Mouse (Mus musculus): Measurements from ENCODE around the gene Myt1. TPM values are rescaled to one million over a fixed set of nuclear protein-coding genes. Genes with fewer than 3 reads are reported as not detected.
"Not testable (repeated sequence)": the region's sequence is repeated elsewhere in the genome, so short reads cannot be mapped to it uniquely, and the experiment has no call there.

Myt1 gene
- polyA plus RNA-seq, 1 experiment from 2014 or later: 0.06 TPM

DNA sequence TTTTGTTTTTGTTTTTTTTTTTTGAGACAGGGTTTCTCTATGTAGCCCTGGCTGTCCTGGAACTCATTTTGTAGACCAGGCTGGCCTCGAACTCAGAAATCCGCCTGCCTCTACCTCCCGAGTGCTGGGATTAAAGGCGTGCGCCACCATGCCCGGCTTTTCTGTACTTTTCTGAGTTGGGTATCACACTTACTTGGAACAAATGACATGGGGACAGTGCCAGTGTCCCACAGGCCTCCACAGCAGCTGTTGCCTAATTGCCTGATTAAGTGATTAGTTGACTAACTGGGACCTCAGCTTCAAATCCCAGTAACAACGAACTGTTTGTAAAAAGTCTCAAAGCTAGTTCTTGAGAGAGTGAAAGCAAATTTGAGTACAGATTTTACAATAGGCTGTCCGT, 30.1 kb downstream of the Myt1 start:
- not testable (repeated sequence) for H3K9me3 ChIP-seq (replicated peaks; ENCODE audit: control insufficient read depth, low read length); H3K36me3 ChIP-seq (ENCODE audit: control insufficient read depth, insufficient read depth, low read length); H3K27ac ChIP-seq (ENCODE audit: low read depth, low read length); H3K9ac ChIP-seq (ENCODE audit: low read depth, low read length); H3K27me3 ChIP-seq (ENCODE audit: control insufficient read depth, insufficient read depth, low read length); H3K4me3 ChIP-seq (ENCODE audit: low read depth, low read length); ATAC-seq (replicated peaks; ENCODE audit: insufficient number of reproducible peaks, low FRiP score, low TSS enrichment); H3K4me1 ChIP-seq (ENCODE audit: control insufficient read depth, insufficient read depth, low read length); H3K4me2 ChIP-seq
- 72% methylated on average over 8 of the region's 8 CpGs for WGBS (ENCODE audit: insufficient replicate concordance)

DNA sequence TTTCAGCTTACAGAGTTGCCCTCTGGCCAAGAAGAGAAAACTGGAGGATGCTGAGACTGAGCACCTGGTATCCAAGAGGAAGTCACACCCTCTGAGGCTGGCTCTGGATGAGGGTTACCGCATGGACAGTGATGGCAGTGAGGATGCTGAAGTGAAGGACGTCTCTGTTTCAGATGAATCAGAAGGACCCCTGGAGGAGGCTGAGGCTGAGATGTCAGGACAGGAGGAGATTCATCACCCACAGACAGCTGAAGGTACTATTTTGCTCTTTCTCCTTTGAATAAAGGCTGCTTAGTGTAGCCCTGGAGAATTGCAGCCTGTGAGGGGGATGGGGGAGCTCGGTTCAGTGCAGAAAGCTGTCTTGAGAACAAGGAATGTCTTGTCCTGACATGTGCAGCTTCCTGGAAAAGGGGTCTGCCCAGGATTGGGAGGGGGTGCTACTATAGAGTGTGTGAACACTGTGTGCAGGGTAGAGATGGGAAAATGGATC, 32.6 kb downstream of the Myt1 start:
- Histone ChIP-seq H3K4me3 (ENCODE audit: low read depth, low read length) (no peak overlapping the region), H3K9me3 (replicated peaks; ENCODE audit: control insufficient read depth, low read length) (no peaks in the 10 kb centered on the region), H3K27me3 (ENCODE audit: control insufficient read depth, insufficient read depth, low read length) (no peaks in the 10 kb centered on the region; the same call in 1 of the 2 replicates), H3K27ac (ENCODE audit: low read depth, low read length) (no peak overlapping the region), H3K4me2 (no peak overlapping the region), H3K4me1 (ENCODE audit: control insufficient read depth, insufficient read depth, low read length) (no peaks in the 10 kb centered on the region), H3K36me3 (ENCODE audit: control insufficient read depth, insufficient read depth, low read length) (no peaks in the 10 kb centered on the region), H3K9ac (ENCODE audit: low read depth, low read length) (no peak overlapping the region)
- 56% methylated on average over 3 of the region's 3 CpGs for WGBS (ENCODE audit: insufficient replicate concordance)
- ATAC-seq (replicated peaks; ENCODE audit: insufficient number of reproducible peaks, low FRiP score, low TSS enrichment): no peak

DNA sequence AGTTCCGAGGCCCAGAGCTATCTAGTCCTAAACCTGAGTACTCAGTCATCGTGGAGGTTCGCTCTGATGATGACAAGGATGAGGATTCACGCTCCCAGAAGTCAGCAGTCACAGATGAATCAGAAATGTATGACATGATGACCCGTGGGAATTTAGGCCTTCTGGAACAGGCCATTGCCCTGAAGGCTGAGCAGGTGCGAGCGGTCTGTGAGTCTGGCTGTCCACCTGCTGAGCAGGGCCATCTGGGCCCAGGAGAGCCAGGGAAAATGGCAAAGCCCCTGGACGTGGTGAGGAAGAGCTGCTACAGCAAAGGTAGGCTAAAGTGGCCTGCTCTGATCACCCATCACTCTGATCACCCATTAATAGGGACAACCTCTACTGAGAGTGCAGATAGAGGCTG, 34.5 kb downstream of the Myt1 start:
- Histone ChIP-seq H3K4me3 (ENCODE audit: low read depth, low read length) (no peak overlapping the region), H3K9ac (ENCODE audit: low read depth, low read length) (no peak overlapping the region), H3K27me3 (ENCODE audit: control insufficient read depth, insufficient read depth, low read length) (no peaks in the 10 kb centered on the region; the same call in 1 of the 2 replicates), H3K4me2 (no peak overlapping the region), H3K36me3 (ENCODE audit: control insufficient read depth, insufficient read depth, low read length) (no peaks in the 10 kb centered on the region), H3K4me1 (ENCODE audit: control insufficient read depth, insufficient read depth, low read length) (no peaks in the 10 kb centered on the region), H3K9me3 (replicated peaks; ENCODE audit: control insufficient read depth, low read length) (no peaks in the 10 kb centered on the region), H3K27ac (ENCODE audit: low read depth, low read length) (no peak overlapping the region)
- WGBS (ENCODE audit: insufficient replicate concordance): 69% methylated on average over 8 of the region's 8 CpGs
- ATAC-seq (replicated peaks; ENCODE audit: insufficient number of reproducible peaks, low FRiP score, low TSS enrichment): no peak

DNA sequence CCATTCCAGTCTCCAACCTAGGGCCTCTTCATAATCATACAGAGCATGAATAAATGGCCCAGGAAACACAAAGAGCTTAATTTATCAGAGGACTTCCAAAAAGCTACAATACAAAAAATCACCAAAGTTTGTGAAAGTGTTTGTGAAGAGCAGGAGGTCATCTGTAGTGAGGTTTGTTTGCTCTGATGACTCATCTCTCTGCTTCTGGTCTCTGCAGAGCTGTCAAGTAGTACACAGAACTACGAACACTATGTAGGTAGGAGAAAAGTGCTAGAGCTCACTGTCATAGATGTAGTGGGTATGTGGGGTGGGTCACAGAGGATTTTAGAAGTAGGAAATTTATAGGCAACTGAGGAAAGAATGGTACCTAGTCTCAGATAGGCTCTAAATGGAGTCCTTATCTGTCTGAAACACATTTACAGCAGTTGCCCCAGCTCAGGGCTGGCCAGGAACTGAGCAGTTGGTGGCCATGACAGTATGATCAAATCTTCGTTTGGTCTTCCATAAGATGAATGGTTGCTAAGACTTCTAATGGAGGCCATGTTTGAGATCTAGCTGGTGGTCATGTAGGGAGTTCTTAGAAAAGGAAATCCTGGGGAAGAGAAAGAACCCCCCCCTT, 66.0 kb downstream of the Myt1 start:
- Histone ChIP-seq H3K4me1 (ENCODE audit: control insufficient read depth, insufficient read depth, low read length) (no peaks in the 10 kb centered on the region), H3K27ac (ENCODE audit: low read depth, low read length) (no peak overlapping the region), H3K4me2 (no peak overlapping the region), H3K36me3 (ENCODE audit: control insufficient read depth, insufficient read depth, low read length) (no peaks in the 10 kb centered on the region), H3K9ac (ENCODE audit: low read depth, low read length) (no peak overlapping the region), H3K4me3 (ENCODE audit: low read depth, low read length) (no peak overlapping the region), H3K9me3 (replicated peaks; ENCODE audit: control insufficient read depth, low read length) (no peaks in the 10 kb centered on the region), H3K27me3 (ENCODE audit: control insufficient read depth, insufficient read depth, low read length) (no peaks in the 10 kb centered on the region; the same call in 1 of the 2 replicates)
- no peak for ATAC-seq (replicated peaks; ENCODE audit: insufficient number of reproducible peaks, low FRiP score, low TSS enrichment)
- 47% methylated on average over 2 of the region's 2 CpGs for WGBS (ENCODE audit: insufficient replicate concordance)

DNA sequence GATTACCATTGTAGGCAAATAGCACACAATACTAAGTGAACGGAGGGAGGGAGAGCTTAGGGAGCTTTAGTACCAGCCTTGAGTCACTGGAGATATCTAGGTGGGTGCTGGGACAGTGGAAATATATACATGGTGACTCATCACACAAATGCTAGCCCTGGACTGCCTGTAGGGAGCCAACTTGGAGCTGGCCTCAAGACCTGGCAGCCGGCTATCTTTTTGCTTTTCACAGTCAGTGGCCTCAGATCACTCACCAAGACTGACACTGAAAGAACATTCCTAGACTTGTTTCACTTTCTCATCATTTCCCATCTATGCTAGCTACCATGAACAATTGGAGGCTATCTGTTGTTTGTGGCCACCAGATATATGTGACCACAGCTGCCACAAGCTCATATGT, 69.6 kb downstream of the Myt1 start:
- no peaks in the 10 kb centered on the region for H3K9me3 ChIP-seq (replicated peaks; ENCODE audit: control insufficient read depth, low read length)
- WGBS (ENCODE audit: insufficient replicate concordance): 57% methylated on average over 2 of the region's 2 CpGs
- H3K36me3 ChIP-seq (ENCODE audit: control insufficient read depth, insufficient read depth, low read length): no peaks in the 10 kb centered on the region
- H3K27me3 ChIP-seq (ENCODE audit: control insufficient read depth, insufficient read depth, low read length): no peaks in the 10 kb centered on the region; the same call in 1 of the 2 replicates
- ATAC-seq (replicated peaks; ENCODE audit: insufficient number of reproducible peaks, low FRiP score, low TSS enrichment): no peak
- no peak overlapping the region for H3K4me3 ChIP-seq (ENCODE audit: low read depth, low read length)
- no peaks in the 10 kb centered on the region for H3K4me1 ChIP-seq (ENCODE audit: control insufficient read depth, insufficient read depth, low read length)
- H3K9ac ChIP-seq (ENCODE audit: low read depth, low read length): no peak overlapping the region
- no peak overlapping the region for H3K4me2 ChIP-seq
- H3K27ac ChIP-seq (ENCODE audit: low read depth, low read length): no peak overlapping the region

DNA sequence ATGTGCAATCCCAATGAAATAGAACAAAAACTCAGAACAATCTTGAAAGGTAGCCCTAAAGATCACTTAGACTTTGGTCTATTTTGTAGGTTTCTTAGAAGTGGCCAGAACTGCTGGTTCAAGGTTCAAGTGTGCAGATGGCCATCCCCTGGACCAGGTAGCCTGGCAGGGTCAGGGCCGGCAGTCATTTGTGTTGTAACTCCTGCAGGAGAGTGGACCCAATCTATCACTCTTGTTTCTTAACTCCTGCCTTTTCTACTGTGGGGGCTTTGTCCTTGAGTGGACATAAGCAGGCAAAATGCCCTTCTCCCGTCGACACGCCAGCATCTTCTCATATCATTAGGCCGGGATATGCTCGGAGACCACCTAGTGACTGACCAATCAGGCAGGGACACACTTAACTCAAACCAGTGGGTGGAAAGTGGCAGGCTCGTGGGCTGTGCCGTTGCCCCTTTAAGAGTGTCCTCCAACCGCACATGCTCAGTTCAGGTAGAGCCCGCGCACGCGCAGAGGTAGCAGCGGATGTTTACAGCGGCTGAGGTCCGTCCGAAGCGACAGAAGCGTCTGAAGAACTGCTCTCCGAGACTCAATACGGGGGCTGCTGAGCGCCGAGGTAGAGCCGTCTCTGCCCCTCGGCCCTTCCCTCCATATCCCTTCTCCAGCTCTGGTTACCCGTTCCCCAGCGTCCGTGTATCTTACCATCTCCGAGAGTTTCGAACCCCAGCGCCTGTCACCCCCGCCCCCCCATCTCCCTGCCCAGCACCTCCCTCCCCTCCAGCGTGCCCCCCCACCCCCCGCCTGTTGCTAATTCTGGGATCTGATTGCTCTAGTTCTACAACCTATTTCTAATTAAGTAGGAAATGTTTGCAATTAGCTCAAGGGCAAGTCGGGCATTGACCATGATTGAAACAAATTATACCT, 74.5 kb downstream of the Myt1 start, which contains the start of gene Pcmtd2:
Gene Pcmtd2, plus strand, starts transcription at position 483 of the 921 bp plus-strand sequence.
- Histone ChIP-seq H3K9me3 (replicated peaks; ENCODE audit: control insufficient read depth, low read length) (no peaks in the 10 kb centered on the region), H3K4me2 (peak within 1 kb of the TSS; percentile 81), H3K36me3 (ENCODE audit: control insufficient read depth, insufficient read depth, low read length) (no peaks in the 10 kb centered on the region), H3K27me3 (ENCODE audit: control insufficient read depth, insufficient read depth, low read length) (no peaks in the 10 kb centered on the region; the same call in 1 of the 2 replicates), H3K9ac (ENCODE audit: low read depth, low read length) (peak within 1 kb of the TSS; percentile 81), H3K4me3 (ENCODE audit: low read depth, low read length) (peak within 1 kb of the TSS; percentile 76), H3K27ac (ENCODE audit: low read depth, low read length) (peak within 1 kb of the TSS; percentile 74), H3K4me1 (ENCODE audit: control insufficient read depth, insufficient read depth, low read length) (peaks cover 4% of the 10 kb centered on the region; the same call in 1 of the 2 replicates)
- ATAC-seq (replicated peaks; ENCODE audit: insufficient number of reproducible peaks, low FRiP score, low TSS enrichment): peak; percentile 94
- WGBS (ENCODE audit: insufficient replicate concordance): 1% methylated on average over 35 of the region's 35 CpGs

DNA sequence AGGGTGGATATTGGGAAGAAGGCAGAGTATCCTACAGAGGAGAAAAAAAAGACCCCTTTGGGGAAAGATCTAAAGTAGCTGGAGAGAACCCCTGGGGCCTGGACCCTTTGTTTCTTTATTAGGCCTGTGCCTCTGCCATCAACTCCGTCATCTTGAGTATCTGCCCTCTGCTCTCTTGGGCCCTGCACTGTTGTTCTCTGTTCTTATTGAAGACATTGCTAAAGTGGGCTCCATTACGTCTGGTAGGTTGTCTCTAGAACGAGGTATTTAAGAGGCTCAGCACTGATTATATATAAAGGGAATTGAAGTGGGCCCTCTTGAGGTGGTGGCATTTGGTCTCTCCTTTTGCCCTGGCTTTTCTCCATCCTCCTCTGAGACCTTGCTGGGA, 75.2 kb downstream of the Myt1 start:
- H3K27ac ChIP-seq (ENCODE audit: low read depth, low read length): no peak overlapping the region
- ATAC-seq (replicated peaks; ENCODE audit: insufficient number of reproducible peaks, low FRiP score, low TSS enrichment): no peak
- WGBS (ENCODE audit: insufficient replicate concordance): 0% methylated on average over 3 of the region's 3 CpGs

DNA sequence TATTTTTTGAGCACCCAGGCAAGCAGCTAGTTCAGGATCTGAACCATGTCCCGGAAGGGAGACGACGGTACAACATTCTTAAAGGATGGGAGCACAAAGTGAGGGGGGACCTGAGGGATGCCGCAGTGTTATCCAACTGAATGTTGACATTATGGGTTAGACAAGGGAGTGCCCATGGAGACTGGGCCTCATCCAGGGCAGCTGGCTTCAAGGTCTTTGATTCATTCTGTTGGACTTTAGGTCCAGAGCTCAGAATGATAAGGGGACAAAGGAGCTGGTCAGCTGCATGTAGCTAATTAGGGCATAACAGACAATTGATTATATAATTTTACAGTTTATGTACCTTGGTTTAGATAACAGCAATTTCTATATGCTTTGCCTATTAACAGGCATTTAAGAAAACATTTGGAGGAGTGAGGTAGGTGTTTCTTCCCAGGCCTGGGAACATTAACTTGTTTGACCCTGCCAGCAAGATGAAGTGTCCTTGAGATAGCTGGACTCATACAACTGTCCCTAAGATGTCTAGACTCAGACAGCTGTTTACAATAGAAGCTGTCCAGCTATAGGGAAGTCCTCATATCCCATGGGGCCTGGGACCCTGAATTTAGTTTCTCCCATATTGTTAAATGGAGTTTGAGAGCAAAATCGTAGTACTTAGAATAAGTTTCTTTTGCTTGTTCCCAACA, 82.7 kb downstream of the Myt1 start:
- ATAC-seq (replicated peaks; ENCODE audit: insufficient number of reproducible peaks, low FRiP score, low TSS enrichment): no peak
- H3K36me3 ChIP-seq (ENCODE audit: control insufficient read depth, insufficient read depth, low read length): peaks cover 8% of the 10 kb centered on the region
- WGBS (ENCODE audit: insufficient replicate concordance): 88% methylated on average over 5 of the region's 5 CpGs

More for the DNA sequence above, 75.2 kb downstream of the Myt1 start:
- Histone ChIP-seq H3K27me3 (ENCODE audit: control insufficient read depth, insufficient read depth, low read length) (no peaks in the 10 kb centered on the region; the same call in 1 of the 2 replicates), H3K36me3 (ENCODE audit: control insufficient read depth, insufficient read depth, low read length) (no peaks in the 10 kb centered on the region), H3K4me2 (peak overlapping the region; percentile 81), H3K9me3 (replicated peaks; ENCODE audit: control insufficient read depth, low read length) (no peaks in the 10 kb centered on the region), H3K9ac (ENCODE audit: low read depth, low read length) (peak overlapping the region; percentile 81), H3K4me1 (ENCODE audit: control insufficient read depth, insufficient read depth, low read length) (peaks cover 4% of the 10 kb centered on the region; the same call in 1 of the 2 replicates), H3K4me3 (ENCODE audit: low read depth, low read length) (peak overlapping the region; percentile 76)

More for the DNA sequence above, 82.7 kb downstream of the Myt1 start:
- no peak overlapping the region for H3K27ac ChIP-seq (ENCODE audit: low read depth, low read length)
- H3K9me3 ChIP-seq (replicated peaks; ENCODE audit: control insufficient read depth, low read length): no peaks in the 10 kb centered on the region
- H3K9ac ChIP-seq (ENCODE audit: low read depth, low read length): no peak overlapping the region
- no peak overlapping the region for H3K4me3 ChIP-seq (ENCODE audit: low read depth, low read length)
- no peaks in the 10 kb centered on the region for H3K4me1 ChIP-seq (ENCODE audit: control insufficient read depth, insufficient read depth, low read length)
- H3K27me3 ChIP-seq (ENCODE audit: control insufficient read depth, insufficient read depth, low read length): no peaks in the 10 kb centered on the region
- no peak overlapping the region for H3K4me2 ChIP-seq

Data from heart, embryonic 11.5 days (tissue).